ENCODE assay signal across 8 mouse cellular contexts in genomic region chr11:98942555-98942922, GRCm38 (mm10). TPM values are rescaled to one million over a fixed set of nuclear protein-coding genes. Genes with fewer than 3 reads are reported as not detected.
DNase-seq lines count a peak whose midpoint lies in the region; ATAC-seq and TF ChIP-seq lines count a peak whose summit lies in the region.

No protein-coding gene starts in this region.

- TF ChIP-seq EP300 in CH12.LX (IDR thresholded peaks at IDR 0.05; ENCODE audit: low read length): no peak

- peak overlapping the region; percentile 95 for H3K27ac ChIP-seq in CH12.LX (ENCODE audit: insufficient read depth, low read depth)
- peak overlapping the region; percentile 78 for H3K27ac ChIP-seq in forebrain, embryonic 14.5 days (ENCODE audit: low read depth, low read length)
- H3K27ac ChIP-seq in liver, embryonic 16.5 days (ENCODE audit: low read length): peak overlapping the region; percentile 70

- peaks cover 50 to 88% of the 10 kb centered on the region in 2 experiments for H3K4me1 ChIP-seq in CH12.LX (ENCODE audit: control insufficient read depth in 1 of 2, insufficient read depth in 2 of 2)
- H3K4me1 ChIP-seq in forebrain, embryonic 14.5 days (ENCODE audit: control insufficient read depth, insufficient read depth, low read length): peaks cover 60% of the 10 kb centered on the region
- H3K4me1 ChIP-seq in liver, embryonic 16.5 days (ENCODE audit: control insufficient read depth, low read depth, low read length): peaks cover 78% of the 10 kb centered on the region

- 60% methylated on average over 3 of the region's 3 CpGs for WGBS in forebrain, embryonic 14.5 days
- 19% methylated on average over 3 of the region's 3 CpGs for WGBS in liver, embryonic 16.5 days (ENCODE audit: insufficient replicate concordance)

- peaks cover 8% of the 10 kb centered on the region for H3K79me2 ChIP-seq in CH12.LX (replicated peaks; ENCODE audit: control insufficient read depth, extremely low read depth, insufficient read depth, poor library complexity, severe bottlenecking)

- no peaks in the 10 kb centered on the region for H3K36me3 ChIP-seq in CH12.LX (replicated peaks in 1 of 2; ENCODE audit: control insufficient read depth in 1 of 2, insufficient read depth in 1 of 2, low read length in 1 of 2)
- no peaks in the 10 kb centered on the region for H3K36me3 ChIP-seq in forebrain, embryonic 14.5 days (ENCODE audit: control insufficient read depth, insufficient read depth, low read length)
- H3K36me3 ChIP-seq in liver, embryonic 16.5 days (ENCODE audit: control insufficient read depth, insufficient read depth): no peaks in the 10 kb centered on the region

- peak overlapping the region; percentile 80 for H3K4me2 ChIP-seq in CH12.LX (ENCODE audit: insufficient read depth, low read depth, poor library complexity, severe bottlenecking)
- peak overlapping the region; percentile 63 for H3K4me2 ChIP-seq in forebrain, embryonic 14.5 days (ENCODE audit: low read length)
- peak overlapping the region; percentile 66 for H3K4me2 ChIP-seq in liver, embryonic 16.5 days (ENCODE audit: low read depth, low read length)

- H3K9me3 ChIP-seq in CH12.LX (replicated peaks; ENCODE audit: low read length): no peaks in the 10 kb centered on the region
- no peaks in the 10 kb centered on the region for H3K9me3 ChIP-seq in forebrain, embryonic 14.5 days (replicated peaks; ENCODE audit: control insufficient read depth, low read length)
- H3K9me3 ChIP-seq in liver, embryonic 16.5 days (replicated peaks; ENCODE audit: control insufficient read depth, low read length): no peaks in the 10 kb centered on the region

- dilution Hi-C loops in CH12.LX (cut with MboI; ENCODE audit: extremely low pct_ligation_motif_present, extremely low pct_unique_long_range_greater_than_20kb, low sequenced_read_pairs): no loop called here

- in situ Hi-C loops in CH12.LX (cut with MboI; ENCODE audit: low pct_ligation_motif_present, low pct_unique_long_range_greater_than_20kb, low sequenced_read_pairs): no loop called here

- intact Hi-C loops in gastrocnemius, postnatal 14 days (cut with DNase I; ENCODE audit: low total_unique reads): no loop called here
- intact Hi-C loops in gastrocnemius, postnatal 36 days (cut with DNase I): no loop called here

- no peaks in the 10 kb centered on the region for H3K27me3 ChIP-seq in CH12.LX (replicated peaks)
- H3K27me3 ChIP-seq in forebrain, embryonic 14.5 days (replicated peaks; ENCODE audit: control insufficient read depth, insufficient read depth, low read length): no peaks in the 10 kb centered on the region
- peaks cover 21% of the 10 kb centered on the region for H3K27me3 ChIP-seq in liver, embryonic 16.5 days (ENCODE audit: control insufficient read depth, insufficient read depth, low read depth, low read length)

- TF ChIP-seq CTCF in CH12.LX (conservative IDR thresholded peaks at IDR 0.05 in 1 of 2, IDR thresholded peaks at IDR 0.05 in 1 of 2; ENCODE audit: low read depth in 2 of 2, low read length in 2 of 2): no peak

- peak; percentile 32 for DNase-seq in gastrocnemius, postnatal 14 days
- no peak for DNase-seq in gastrocnemius, postnatal 36 days
- DNase-seq in CH12.LX (ENCODE audit: extremely low read depth): no peak
- no peak for DNase-seq in forebrain, embryonic 14.5 days (ENCODE audit: low spot score)
- DNase-seq in thymus, adult 18-20 months: no peak
- no peak for DNase-seq in urinary bladder, adult 2 months (ENCODE audit: low spot score)
- no peak for DNase-seq in right cerebral cortex, adult 2 months (ENCODE audit: low spot score in 2 of 2)

- peak overlapping the region; percentile 51 to 90 (median 72) for H3K4me3 ChIP-seq in CH12.LX (replicated peaks in 1 of 3; ENCODE audit: low read depth in 2 of 3, low read length in 2 of 3, poor library complexity in 1 of 3)
- peak overlapping the region; percentile 43 for H3K4me3 ChIP-seq in forebrain, embryonic 14.5 days (ENCODE audit: low read depth, low read length)
- H3K4me3 ChIP-seq in liver, embryonic 16.5 days (ENCODE audit: low read depth, low read length): peak overlapping the region; percentile 55

- no peak for ATAC-seq in forebrain, embryonic 14.5 days
- no peak for ATAC-seq in liver, embryonic 16.5 days (ENCODE audit: low read depth)

- H3K9ac ChIP-seq in CH12.LX (ENCODE audit: insufficient read depth, low read depth): peak overlapping the region; percentile 42
- peak overlapping the region; percentile 66; the same call in 1 of the 2 replicates for H3K9ac ChIP-seq in forebrain, embryonic 14.5 days (ENCODE audit: low read length)
- peak overlapping the region; percentile 51; the same call in 1 of the 2 replicates for H3K9ac ChIP-seq in liver, embryonic 16.5 days (ENCODE audit: low read depth, low read length)

- no peak for TF ChIP-seq RAD21 in CH12.LX (IDR thresholded peaks at IDR 0.05; ENCODE audit: low read depth, low read length)

- TF ChIP-seq POLR2A in CH12.LX (IDR thresholded peaks at IDR 0.05; ENCODE audit: low read depth, low read length): no peak

TF ChIP-seq in CH12.LX, 34 proteins besides CTCF, POLR2A, EP300 and RAD21:
- TF ChIP-seq SMC3 (IDR thresholded peaks at IDR 0.05; ENCODE audit: low read depth, low read length) (no peak), ZKSCAN1 (IDR thresholded peaks at IDR 0.05; ENCODE audit: borderline replicate concordance, low read depth, low read length) (no peak), MEF2A (IDR thresholded peaks at IDR 0.05; ENCODE audit: borderline replicate concordance, low read depth, low read length) (no peak), GABPA (IDR thresholded peaks at IDR 0.05; ENCODE audit: insufficient replicate concordance, low read depth, low read length) (no peak), TCF12 (IDR thresholded peaks at IDR 0.05; ENCODE audit: low read depth, low read length) (no peak), USF1 (IDR thresholded peaks at IDR 0.05; ENCODE audit: low read depth, low read length) (no peak)
TF ChIP-seq in CH12.LX: peak in this region for 0.

RNA-seq across cellular contexts. Expression of gene Rara, which starts 14.9 kb away (rescaled TPM):
- 10 to 100 TPM; 13.7 to 19.7 TPM for total RNA-seq in gastrocnemius, postnatal 14 days (2021)
- 10 to 100 TPM in 1 of 2 experiments, 1 to 10 TPM in 1; 8.7 to 13.2 TPM for total RNA-seq in gastrocnemius, postnatal 36 days (2021)
- total RNA-seq in CH12.LX (2012; rRNA removed) (11.1 and 12.1 TPM in 2 replicates), CH12.LX (2014; rRNA removed) (2.7 and 4.5 TPM in 2 replicates)
- polyA plus RNA-seq in CH12.LX (2012; ENCODE audit: insufficient read length, low read depth): 12.4 and 13.7 TPM in 2 replicates
- polyA plus RNA-seq in forebrain, embryonic 14.5 days (2014; fragmentation: Nextera tagmentation; extraction: Ambion mirVana): 8.2 and 9.8 TPM in 2 replicates
- 4.2 and 5.4 TPM in 2 replicates for polyA plus RNA-seq in liver, embryonic 16.5 days (2015; fragmentation: Nextera tagmentation; extraction: Ambion mirVana)
- polyA plus RNA-seq in urinary bladder, adult 2 months (2012; rRNA removed): 8.5 and 13.7 TPM in 2 replicates

RNA-seq across cellular contexts. Expression of gene Cdc6, which starts 34.9 kb away (rescaled TPM):
- 1 to 10 TPM in 1 of 2 experiments, under 1 TPM in 1; 0.78 to 1.3 TPM for total RNA-seq in gastrocnemius, postnatal 14 days (2021)
- under 1 TPM; 0.20 to 0.64 TPM for total RNA-seq in gastrocnemius, postnatal 36 days (2021)
- total RNA-seq in CH12.LX (2012; rRNA removed): 47.4 and 78.9 TPM in 2 replicates
- 93.7 and 99.3 TPM in 2 replicates for total RNA-seq in CH12.LX (2014; rRNA removed)
- 81.3 and 91.9 TPM in 2 replicates for polyA plus RNA-seq in CH12.LX (2012; ENCODE audit: insufficient read length, low read depth)
- 14.1 and 16.4 TPM in 2 replicates for polyA plus RNA-seq in forebrain, embryonic 14.5 days (2014; fragmentation: Nextera tagmentation; extraction: Ambion mirVana)
- polyA plus RNA-seq in liver, embryonic 16.5 days (2015; fragmentation: Nextera tagmentation; extraction: Ambion mirVana): 52.7 and 57.3 TPM in 2 replicates
- 2.7 and 3.8 TPM in 2 replicates for polyA plus RNA-seq in urinary bladder, adult 2 months (2012; rRNA removed)

RNA-seq across cellular contexts. Expression of gene Gjd3, which starts 40.3 kb away (rescaled TPM):
- total RNA-seq in gastrocnemius, postnatal 14 days (2021): not detected
- not detected for total RNA-seq in gastrocnemius, postnatal 36 days (2021)
- total RNA-seq in CH12.LX (2012; rRNA removed) (0.47 and 0.50 TPM in 2 replicates), CH12.LX (2014; rRNA removed) (not detected in 2 replicates)
- not detected in 2 replicates for polyA plus RNA-seq in CH12.LX (2012; ENCODE audit: insufficient read length, low read depth)
- 0.27 and 0.28 TPM in 2 replicates for polyA plus RNA-seq in forebrain, embryonic 14.5 days (2014; fragmentation: Nextera tagmentation; extraction: Ambion mirVana)
- 0.15 TPM in 1 of 2 replicates, not detected in the other for polyA plus RNA-seq in liver, embryonic 16.5 days (2015; fragmentation: Nextera tagmentation; extraction: Ambion mirVana)
- 0.55 and 0.87 TPM in 2 replicates for polyA plus RNA-seq in urinary bladder, adult 2 months (2012; rRNA removed)
